Mouse (Mus musculus) ES-E14 (cell line): ENCODE measurements around the gene Dgcr6. TPM values are rescaled to one million over a fixed set of nuclear protein-coding genes. Genes with fewer than 3 reads are reported as not detected.

Experiments used
- DNase-seq: peaks from one replicate; pipeline ENCODE4 v3.0.0-alpha.2; 2013; ENCODE audit warnings: low read depth, low spot score
- H3K27ac ChIP-seq: 2 replicates; pipeline ENCODE4 v1.5.1; 2012; ENCODE audit warnings: low read depth, mild to moderate bottlenecking, low read length, moderate library complexity, mixed read lengths; ENCODE audit not compliant: poor library complexity, insufficient read depth, severe bottlenecking
- H3K36me3 ChIP-seq: 2 replicates; pipeline ENCODE4 v1.6.1; 2012; ENCODE audit warnings: mild to moderate bottlenecking, low read length, moderate library complexity, mixed read lengths; ENCODE audit not compliant: control insufficient read depth, poor library complexity, insufficient read depth, severe bottlenecking
- H3K4me1 ChIP-seq, 2 experiments: fragments of 150-350 bp in 1 of 2; sonication (generic) in 1 of 2; 2 replicates each; pipeline ENCODE4 v1.6.1; 2012; ENCODE audit warnings: low read length in 2 of 2, mild to moderate bottlenecking in 1 of 2, mixed read lengths in 1 of 2; ENCODE audit not compliant: control insufficient read depth in 2 of 2, insufficient read depth in 2 of 2, poor library complexity in 1 of 2
- H3K4me3 ChIP-seq, 2 experiments: fragments of 150-350 bp in 1 of 2; sonication (generic) in 1 of 2; 2 replicates each; pipeline ENCODE4 v1.5.1; 2012; ENCODE audit warnings: low read length in 2 of 2, low read depth in 1 of 2, mild to moderate bottlenecking in 1 of 2, mixed read lengths in 1 of 2; ENCODE audit not compliant: insufficient read depth in 1 of 2, poor library complexity in 1 of 2, severe bottlenecking in 1 of 2
- H3K9ac ChIP-seq: 2 replicates; pipeline ENCODE4 v1.6.1; 2012; ENCODE audit warnings: low read depth, mild to moderate bottlenecking, low read length, mixed read lengths; ENCODE audit not compliant: poor library complexity, insufficient read depth, severe bottlenecking
- H3K9me3 ChIP-seq: fragments of 150-350 bp; sonication (generic); 2 replicates; pipeline ENCODE4 v1.6.1; 2012; ENCODE audit warnings: low read depth, mild to moderate bottlenecking, low read length; ENCODE audit not compliant: control insufficient read depth, insufficient read depth
- CHD2 ChIP-seq: IDR thresholded peaks from 2 replicates; pipeline ENCODE4 v1.6.1; 2014; ENCODE audit warnings: mild to moderate bottlenecking, low read depth, low read length, inconsistent platforms
- HCFC1 ChIP-seq: IDR thresholded peaks from 2 replicates; pipeline ENCODE4 v1.6.1; 2012; ENCODE audit warnings: low read length, inconsistent platforms, borderline replicate concordance; ENCODE audit not compliant: insufficient read depth
- MAFK ChIP-seq: IDR thresholded peaks from 2 replicates; pipeline ENCODE4 v1.6.1; 2014; ENCODE audit warnings: mild to moderate bottlenecking, low read depth, low read length, inconsistent platforms; ENCODE audit not compliant: insufficient read depth
- ZC3H11A ChIP-seq: IDR thresholded peaks from 2 replicates; pipeline ENCODE4 v1.6.1; 2012; ENCODE audit warnings: low read depth, mild to moderate bottlenecking, inconsistent platforms, low read length, borderline replicate concordance
- ZNF384 ChIP-seq: IDR thresholded peaks from 2 replicates; pipeline ENCODE4 v1.6.1; 2012; ENCODE audit warnings: low read depth, low read length, inconsistent platforms
- in situ Hi-C, 2 experiments: fragments of 600-800 bp; cut with MboI; formaldehyde crosslinking; loops; one replicate each; pipeline ENCODE4 v1.15.1; 2025; ENCODE audit warnings: low sequenced_read_pairs in 2 of 2, inconsistent platforms in 1 of 2; ENCODE audit not compliant: unreplicated experiment in 2 of 2
- total RNA-seq: library from RNA; depleted of rRNA; stranded (reverse); fragments of 300-350 nt; gene quantifications from 2 replicates; pipeline ENCODE4 v1.2.3, GENCODE M21; 2012

The Dgcr6 gene
- total RNA-seq, 1 experiment: 30.9 TPM

GRCm38 (mm10) chr16:18061201-18061600 lies 8.5 kb downstream of the Dgcr6 start:
- TF ChIP-seq ZNF384 (no peak), MAFK (no peak), HCFC1 (no peak), CHD2 (no peak), ZC3H11A (no peak)
- DNase-seq: no peak
- Histone ChIP-seq H3K9me3 (no peaks in the 10 kb centered on the region), H3K36me3 (no peaks in the 10 kb centered on the region), H3K9ac (no peak overlapping the region), H3K4me1 (peaks cover 2 to 3% of the 10 kb centered on the region in 2 experiments; a peak in 2 of 4 replicates), H3K27ac (no peak overlapping the region), H3K4me3 (no peak overlapping the region)
- in situ Hi-C loops: no loop called here

GRCm38 (mm10) chr16:18066060-18067009 lies 13.7 kb downstream of the Dgcr6 start:
- in situ Hi-C loops: no loop called here
- H3K9ac ChIP-seq: peak overlapping the region; percentile 77
- no peaks in the 10 kb centered on the region for H3K9me3 ChIP-seq
- H3K4me3 ChIP-seq: peak overlapping the region; percentile 86 to 89
- peaks cover 15% of the 10 kb centered on the region; the same call in 1 of the 2 replicates for H3K36me3 ChIP-seq
- peaks cover 0 to 3% of the 10 kb centered on the region in 2 experiments; a peak in 2 of 4 replicates for H3K4me1 ChIP-seq
- H3K27ac ChIP-seq: peak overlapping the region; percentile 45
- TF ChIP-seq ZNF384 (no peak), HCFC1 (no peak), CHD2 (no peak), ZC3H11A (no peak), MAFK (no peak)
- peak; percentile 85 for DNase-seq

GRCm38 (mm10) chr16:18068653-18069376 lies 16.2 kb downstream of the Dgcr6 start:
- no peak overlapping the region for H3K9ac ChIP-seq
- H3K36me3 ChIP-seq: peaks cover 27% of the 10 kb centered on the region; the same call in 1 of the 2 replicates
- H3K9me3 ChIP-seq: no peaks in the 10 kb centered on the region
- in situ Hi-C loops: no loop called here
- H3K27ac ChIP-seq: no peak overlapping the region
- DNase-seq: no peak
- peaks cover 0 to 3% of the 10 kb centered on the region in 2 experiments; a peak in 3 of 4 replicates for H3K4me1 ChIP-seq
- TF ChIP-seq HCFC1: no peak
- no peak for TF ChIP-seq MAFK
- no peak for TF ChIP-seq ZNF384
- TF ChIP-seq CHD2: no peak
- TF ChIP-seq ZC3H11A: no peak
- H3K4me3 ChIP-seq: no peak overlapping the region

- Histone ChIP-seq H3K9me3 (no peaks in the 10 kb centered on the region), H3K4me1 (peaks cover 0 to 3% of the 10 kb centered on the region in 2 experiments; a peak in 3 of 4 replicates), H3K27ac (no peak overlapping the region), H3K36me3 (peaks cover 29% of the 10 kb centered on the region; the same call in 1 of the 2 replicates), H3K4me3 (no peak overlapping the region), H3K9ac (no peak overlapping the region)
- DNase-seq: no peak
- in situ Hi-C loops: no loop called here
- TF ChIP-seq CHD2 (no peak), ZNF384 (no peak), ZC3H11A (no peak), MAFK (no peak), HCFC1 (no peak)
These were observed 18.1 kb downstream of the Dgcr6 start for GRCm38 (mm10) chr16:18070798-18071197.
